Mouse (Mus musculus): ENCODE measurements at regions not wholly inside any gene's neighbourhood (a gene's known extent, or its start where the extent isn't known, plus 50 kb on each side); places are given as distances from the start of the nearest gene placed in this dataset.
A peak's percentile ranks its signal among the peaks of the same experiment; 100 is the strongest.

- H3K9ac ChIP-seq (replicated peaks; ENCODE audit: low read length, poor library complexity, severe bottlenecking): no peak overlapping the region
- H3K27me3 ChIP-seq (ENCODE audit: insufficient read depth, low read length): no peaks in the 10 kb centered on the region
- no peaks in the 10 kb centered on the region for H3K9me3 ChIP-seq (ENCODE audit: low read length)
- no peak overlapping the region for H3K27ac ChIP-seq (ENCODE audit: low read depth, low read length)
- TF ChIP-seq CTCF (IDR thresholded peaks at IDR 0.05): no peak
- no peaks in the 10 kb centered on the region for H3K36me3 ChIP-seq (ENCODE audit: insufficient read depth, low read length)
- ATAC-seq (ENCODE audit: low FRiP score) (no peak), DNase-seq (ENCODE audit: low spot score) (no peak)
- no peak overlapping the region for H3K4me2 ChIP-seq (ENCODE audit: low read depth, low read length, poor library complexity, severe bottlenecking)
- no peak overlapping the region for H3K4me3 ChIP-seq (ENCODE audit: low read depth, low read length)
- 0 out of 2 replicates have a peak, but pooled peaks cover 2% of the 10 kb centered on the region for H3K4me1 ChIP-seq (ENCODE audit: insufficient read depth, low read length)
- WGBS: 77% methylated on average over 4 of the region's 4 CpGs
Observed at GRCm38 (mm10) chr13:103648016-103648415, 126.4 kb downstream of the Srek1 start.

GRCm38 (mm10) chr13:103646035-103646434, 128.4 kb downstream of the Srek1 start:
- Histone ChIP-seq H3K36me3 (ENCODE audit: insufficient read depth, low read length) (no peaks in the 10 kb centered on the region), H3K9ac (replicated peaks; ENCODE audit: low read length, poor library complexity, severe bottlenecking) (no peak overlapping the region), H3K4me1 (ENCODE audit: insufficient read depth, low read length) (0 out of 2 replicates have a peak, but pooled peaks cover 2% of the 10 kb centered on the region), H3K9me3 (ENCODE audit: low read length) (no peaks in the 10 kb centered on the region), H3K4me2 (ENCODE audit: low read depth, low read length, poor library complexity, severe bottlenecking) (no peak overlapping the region), H3K27me3 (ENCODE audit: insufficient read depth, low read length) (no peaks in the 10 kb centered on the region), H3K4me3 (ENCODE audit: low read depth, low read length) (no peak overlapping the region), H3K27ac (ENCODE audit: low read depth, low read length) (no peak overlapping the region)
- no peak for ATAC-seq (ENCODE audit: low FRiP score)
- WGBS: 38% methylated on average over 4 of the region's 4 CpGs
- peak; percentile 40 for DNase-seq (ENCODE audit: low spot score)
- TF ChIP-seq CTCF (IDR thresholded peaks at IDR 0.05): peak; percentile 78

GRCm38 (mm10) chr13:103643993-103644722, 130.2 kb downstream of the Srek1 start:
- DNase-seq (ENCODE audit: low spot score): peak; percentile 92
- Histone ChIP-seq H3K9ac (replicated peaks; ENCODE audit: low read length, poor library complexity, severe bottlenecking) (no peak overlapping the region), H3K27ac (ENCODE audit: low read depth, low read length) (no peak overlapping the region), H3K36me3 (ENCODE audit: insufficient read depth, low read length) (no peaks in the 10 kb centered on the region), H3K27me3 (ENCODE audit: insufficient read depth, low read length) (no peaks in the 10 kb centered on the region), H3K4me3 (ENCODE audit: low read depth, low read length) (no peak overlapping the region), H3K4me1 (ENCODE audit: insufficient read depth, low read length) (0 out of 2 replicates have a peak, but pooled peaks cover 2% of the 10 kb centered on the region), H3K9me3 (ENCODE audit: low read length) (no peaks in the 10 kb centered on the region), H3K4me2 (ENCODE audit: low read depth, low read length, poor library complexity, severe bottlenecking) (no peak overlapping the region)
- peak; percentile 80 for TF ChIP-seq CTCF (IDR thresholded peaks at IDR 0.05)
- WGBS: 36% methylated on average over 6 of the region's 6 CpGs
- ATAC-seq (ENCODE audit: low FRiP score): peak; percentile 44; the same call in 1 of the 2 replicates

GRCm38 (mm10) chr13:103643486-103643885, 130.9 kb downstream of the Srek1 start:
- DNase-seq (ENCODE audit: low spot score): no peak

GRCm38 (mm10) chr13:103642542-103643375, 131.6 kb downstream of the Srek1 start:
- H3K27ac ChIP-seq (ENCODE audit: low read depth, low read length): no peak overlapping the region
- H3K9me3 ChIP-seq (ENCODE audit: low read length): no peaks in the 10 kb centered on the region
- DNase-seq (ENCODE audit: low spot score) (no peak), ATAC-seq (ENCODE audit: low FRiP score) (no peak)
- no peaks in the 10 kb centered on the region for H3K27me3 ChIP-seq (ENCODE audit: insufficient read depth, low read length)
- no peak for TF ChIP-seq CTCF (IDR thresholded peaks at IDR 0.05)
- H3K4me1 ChIP-seq (ENCODE audit: insufficient read depth, low read length): 0 out of 2 replicates have a peak, but pooled peaks cover 2% of the 10 kb centered on the region
- no peak overlapping the region for H3K4me2 ChIP-seq (ENCODE audit: low read depth, low read length, poor library complexity, severe bottlenecking)
- no peak overlapping the region for H3K9ac ChIP-seq (replicated peaks; ENCODE audit: low read length, poor library complexity, severe bottlenecking)
- no peaks in the 10 kb centered on the region for H3K36me3 ChIP-seq (ENCODE audit: insufficient read depth, low read length)
- 64% methylated on average over 10 of the region's 10 CpGs for WGBS
- H3K4me3 ChIP-seq (ENCODE audit: low read depth, low read length): no peak overlapping the region

More at GRCm38 (mm10) chr13:103643486-103643885, 130.9 kb downstream of the Srek1 start:
- H3K27me3 ChIP-seq (ENCODE audit: insufficient read depth, low read length): no peaks in the 10 kb centered on the region
- no peaks in the 10 kb centered on the region for H3K36me3 ChIP-seq (ENCODE audit: insufficient read depth, low read length)
- 0 out of 2 replicates have a peak, but pooled peaks cover 2% of the 10 kb centered on the region for H3K4me1 ChIP-seq (ENCODE audit: insufficient read depth, low read length)
- no peak overlapping the region for H3K4me2 ChIP-seq (ENCODE audit: low read depth, low read length, poor library complexity, severe bottlenecking)
- H3K9me3 ChIP-seq (ENCODE audit: low read length): no peaks in the 10 kb centered on the region
- no peak overlapping the region for H3K4me3 ChIP-seq (ENCODE audit: low read depth, low read length)
- no peak overlapping the region for H3K9ac ChIP-seq (replicated peaks; ENCODE audit: low read length, poor library complexity, severe bottlenecking)
- WGBS: 42% methylated on average over 5 of the region's 5 CpGs
- H3K27ac ChIP-seq (ENCODE audit: low read depth, low read length): no peak overlapping the region
- TF ChIP-seq CTCF (IDR thresholded peaks at IDR 0.05): no peak
- ATAC-seq (ENCODE audit: low FRiP score): no peak

- Histone ChIP-seq H3K27me3 (ENCODE audit: insufficient read depth, low read length) (no peaks in the 10 kb centered on the region), H3K4me1 (ENCODE audit: insufficient read depth, low read length) (no peaks in the 10 kb centered on the region), H3K9me3 (ENCODE audit: low read length) (no peaks in the 10 kb centered on the region), H3K4me3 (ENCODE audit: low read depth, low read length) (no peak overlapping the region), H3K9ac (replicated peaks; ENCODE audit: low read length, poor library complexity, severe bottlenecking) (no peak overlapping the region), H3K4me2 (ENCODE audit: low read depth, low read length, poor library complexity, severe bottlenecking) (no peak overlapping the region), H3K27ac (ENCODE audit: low read depth, low read length) (no peak overlapping the region), H3K36me3 (ENCODE audit: insufficient read depth, low read length) (no peaks in the 10 kb centered on the region)
- no peak for TF ChIP-seq CTCF (IDR thresholded peaks at IDR 0.05)
- DNase-seq (ENCODE audit: low spot score) (no peak), ATAC-seq (ENCODE audit: low FRiP score) (no peak)
Observed at GRCm38 (mm10) chr13:103638038-103638437, 136.4 kb downstream of the Srek1 start.

Measured in midbrain, postnatal 0 days (tissue).